Comparison of ENCODE assay signal across 17 mouse cellular contexts in genomic region chr10:124163441-124163840, GRCm38 (mm10).
"Had no signal": no experiment of that assay in that cellular context is flagged by ENCODE, and none has a peak within 500 bp of the region (broad histone marks: within the 10 kb centered on the region; RNA-seq: fewer than 3 reads in every experiment).

No protein-coding gene starts in this region.

- DNase-seq: kidney, adult 11 months; kidney, adult 9 months; kidney, postnatal 36 days; lung, adult 2 months; lung, postnatal 36 days; right cerebral cortex, postnatal 4 days; spleen, adult 18-20 months; thymus, adult 18-20 months; thymus, postnatal 14 days had no signal

- ATAC-seq: lung, postnatal 0 days; midbrain, embryonic 16.5 days had no signal

- H3K4me2 ChIP-seq: liver, embryonic 11.5 days; liver, embryonic 15.5 days had no signal

- H3K4me1 ChIP-seq: limb, embryonic 10.5 days; liver, embryonic 15.5 days; midbrain, embryonic 10.5 days had no signal

- H3K27ac ChIP-seq: kidney, postnatal 0 days; layer of hippocampus, adult 2 months; limb, embryonic 10.5 days; liver, embryonic 15.5 days; midbrain, embryonic 10.5 days had no signal

- H3K9me3 ChIP-seq: limb, embryonic 10.5 days; liver, embryonic 15.5 days; midbrain, embryonic 10.5 days had no signal

- H3K36me3 ChIP-seq: limb, embryonic 10.5 days; liver, embryonic 15.5 days; midbrain, embryonic 10.5 days had no signal

- H3K9ac ChIP-seq: liver, embryonic 15.5 days had no signal

- H3K4me3 ChIP-seq: layer of hippocampus, adult 2 months; limb, embryonic 10.5 days; liver, embryonic 15.5 days; midbrain, embryonic 10.5 days had no signal

- H3K27me3 ChIP-seq: liver, embryonic 15.5 days had no signal
